Mouse (Mus musculus): Measurements from ENCODE around the gene Wwox. TPM values are rescaled to one million over a fixed set of nuclear protein-coding genes. Genes with fewer than 3 reads are reported as not detected.

The Wwox gene
- polyA plus RNA-seq, 1 experiment from 2014 or later = 10.2 TPM

DNA sequence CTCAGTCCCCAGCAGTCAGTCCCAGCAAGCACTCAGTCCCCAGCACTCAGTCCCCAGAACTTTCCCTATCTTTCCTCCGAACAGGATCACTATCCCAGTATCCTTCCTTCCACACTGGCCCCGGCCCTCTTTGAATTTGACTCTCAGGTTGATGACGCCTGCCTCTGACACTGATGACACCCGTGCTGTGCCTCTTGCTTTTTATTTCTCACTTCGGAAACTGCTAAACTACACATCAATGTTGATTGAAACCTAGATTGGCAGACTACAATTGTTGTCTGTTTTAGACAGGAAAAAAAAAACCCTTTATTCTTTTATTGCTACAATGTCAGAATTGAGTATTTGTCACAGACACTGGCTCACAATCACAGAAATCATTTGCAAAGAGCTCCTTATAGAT, 624.2 kb downstream of the Wwox start:
- no peaks in the 10 kb centered on the region for H3K9me3 ChIP-seq (replicated peaks)
- no peak for ATAC-seq
- H3K4me3 ChIP-seq = no peak overlapping the region
- WGBS = 87% methylated on average over 5 of the region's 5 CpGs
- no peaks in the 10 kb centered on the region for H3K4me1 ChIP-seq
- no peaks in the 10 kb centered on the region for H3K36me3 ChIP-seq (ENCODE audit: poor library complexity, severe bottlenecking)
- no peak overlapping the region for H3K27ac ChIP-seq
- no peak overlapping the region for H3K9ac ChIP-seq
- H3K27me3 ChIP-seq = no peaks in the 10 kb centered on the region
- H3K4me2 ChIP-seq = no peak overlapping the region

DNA sequence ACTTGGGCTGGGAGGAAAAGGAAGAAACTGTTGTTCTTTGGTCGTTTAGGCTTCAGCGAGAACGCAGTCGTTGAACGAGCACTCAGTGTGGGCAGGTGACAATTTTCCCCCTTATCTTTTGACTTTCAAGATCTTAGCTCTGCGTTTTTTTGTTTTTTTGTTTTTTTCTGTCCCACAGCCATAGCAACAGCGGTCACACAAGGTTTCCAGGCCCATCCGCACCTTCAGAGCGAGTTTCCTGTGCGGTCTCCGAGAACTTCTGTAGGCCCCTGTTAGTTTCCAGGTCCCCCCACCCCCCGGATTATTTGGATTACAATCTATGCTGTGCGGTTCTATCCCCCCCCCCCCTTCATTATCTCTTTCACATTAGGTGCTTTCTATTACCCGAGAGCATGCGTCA, 625.2 kb downstream of the Wwox start:
- Histone ChIP-seq H3K27me3 (no peaks in the 10 kb centered on the region), H3K36me3 (ENCODE audit: poor library complexity, severe bottlenecking) (no peaks in the 10 kb centered on the region), H3K9ac (no peak overlapping the region), H3K9me3 (replicated peaks) (no peaks in the 10 kb centered on the region), H3K4me3 (no peak overlapping the region), H3K27ac (no peak overlapping the region), H3K4me1 (no peaks in the 10 kb centered on the region), H3K4me2 (no peak overlapping the region)
- WGBS = 83% methylated on average over 15 of the region's 15 CpGs
- ATAC-seq = no peak

DNA sequence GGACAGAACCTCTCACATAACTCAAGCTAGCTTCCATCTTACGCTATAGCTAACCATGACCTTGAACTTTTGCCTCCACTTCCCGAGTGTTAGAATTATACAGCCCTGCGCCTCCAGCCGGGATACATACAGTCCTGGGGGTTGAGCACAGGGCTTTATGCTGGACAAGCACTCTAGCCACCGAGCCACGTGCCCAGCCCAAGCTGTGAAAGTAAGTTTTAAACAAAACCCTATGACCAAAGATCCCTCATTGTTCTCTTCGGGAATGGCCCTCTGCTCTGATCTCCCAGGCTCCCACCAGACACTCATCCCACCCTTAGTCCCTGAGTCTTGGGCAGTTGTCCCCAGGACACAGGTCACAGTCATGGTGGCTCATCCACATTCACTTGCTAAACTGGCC, 625.9 kb downstream of the Wwox start:
- Histone ChIP-seq H3K27me3 (no peaks in the 10 kb centered on the region), H3K4me2 (no peak overlapping the region), H3K4me3 (no peak overlapping the region), H3K36me3 (ENCODE audit: poor library complexity, severe bottlenecking) (no peaks in the 10 kb centered on the region), H3K27ac (no peak overlapping the region), H3K9ac (no peak overlapping the region), H3K9me3 (replicated peaks) (no peaks in the 10 kb centered on the region), H3K4me1 (no peaks in the 10 kb centered on the region)
- 52% methylated on average over 7 of the region's 7 CpGs for WGBS
- no peak for ATAC-seq

DNA sequence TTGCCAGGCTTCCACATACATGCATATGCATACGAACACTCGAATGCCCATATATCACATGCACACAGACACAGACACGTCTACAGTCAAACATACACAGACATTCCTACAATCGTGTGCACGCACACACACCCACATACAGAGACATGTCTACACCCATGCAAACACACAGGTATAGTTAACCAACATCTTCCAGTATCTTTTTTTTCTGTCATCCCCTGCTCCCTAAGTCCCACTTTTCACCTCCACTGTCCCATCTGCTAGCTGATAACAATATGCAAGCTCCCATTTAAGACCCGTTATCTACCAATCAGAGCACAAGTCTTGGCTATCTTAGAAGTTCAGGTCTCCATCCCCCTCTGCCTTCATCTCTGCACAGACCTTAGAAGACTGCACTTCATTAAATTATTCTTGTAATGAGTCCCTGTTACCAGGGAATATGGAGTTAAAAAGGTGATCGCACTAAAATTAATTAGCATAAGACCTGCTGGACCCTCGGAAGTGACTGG, 627.1 kb downstream of the Wwox start:
- no peaks in the 10 kb centered on the region for H3K4me1 ChIP-seq
- H3K9me3 ChIP-seq (replicated peaks) = no peaks in the 10 kb centered on the region
- ATAC-seq = no peak
- no peaks in the 10 kb centered on the region for H3K36me3 ChIP-seq (ENCODE audit: poor library complexity, severe bottlenecking)
- no peak overlapping the region for H3K4me2 ChIP-seq
- no peak overlapping the region for H3K4me3 ChIP-seq
- 93% methylated on average over 8 of the region's 8 CpGs for WGBS
- H3K9ac ChIP-seq = no peak overlapping the region
- no peaks in the 10 kb centered on the region for H3K27me3 ChIP-seq
- H3K27ac ChIP-seq = no peak overlapping the region

DNA sequence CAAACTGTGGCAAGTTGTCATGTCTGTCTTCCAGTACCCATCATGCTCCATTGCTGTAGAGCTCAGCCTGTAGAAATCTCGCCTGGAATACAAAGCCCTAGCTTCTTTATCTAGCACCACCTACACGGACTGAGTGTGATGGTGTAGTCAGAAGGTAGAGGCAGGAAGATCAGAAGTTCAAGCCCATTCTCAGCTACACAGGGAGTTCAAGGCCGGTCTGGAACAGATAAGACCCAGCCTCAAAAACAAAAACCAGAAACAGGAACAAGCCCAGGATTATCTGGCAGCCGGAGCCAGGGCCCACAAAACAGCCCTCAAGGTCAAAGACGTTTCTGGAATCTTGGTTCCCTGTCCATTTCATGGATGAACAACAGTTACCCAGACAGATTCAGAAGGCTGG, 629.3 kb downstream of the Wwox start:
- ATAC-seq = no peak
- no peak overlapping the region for H3K4me2 ChIP-seq
- H3K4me3 ChIP-seq = no peak overlapping the region
- H3K4me1 ChIP-seq = no peaks in the 10 kb centered on the region
- H3K36me3 ChIP-seq (ENCODE audit: poor library complexity, severe bottlenecking) = no peaks in the 10 kb centered on the region
- no peak overlapping the region for H3K27ac ChIP-seq
- no peaks in the 10 kb centered on the region for H3K27me3 ChIP-seq
- H3K9ac ChIP-seq = no peak overlapping the region
- WGBS = 81% methylated on average over 5 of the region's 5 CpGs
- H3K9me3 ChIP-seq (replicated peaks) = no peaks in the 10 kb centered on the region

DNA sequence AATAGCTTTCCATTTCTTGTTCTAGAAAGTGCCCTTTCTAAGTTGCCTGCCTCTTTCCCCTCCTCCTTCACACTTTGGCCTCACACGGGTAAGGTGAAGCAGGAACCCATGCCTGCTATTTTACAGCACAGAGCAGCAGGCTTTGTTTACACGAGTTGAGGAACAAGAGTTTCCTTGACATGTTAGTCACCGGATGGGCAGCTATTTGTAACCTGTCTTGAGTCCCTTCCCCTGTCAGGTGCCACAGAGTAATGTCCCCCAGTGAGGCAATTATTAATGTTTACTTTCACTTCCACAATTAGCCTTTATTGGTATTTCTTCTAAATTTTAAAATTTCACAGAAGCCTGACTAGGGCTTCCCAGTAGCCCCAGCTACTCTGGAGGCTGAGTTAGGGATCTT, 630.8 kb downstream of the Wwox start:
- no peaks in the 10 kb centered on the region for H3K36me3 ChIP-seq (ENCODE audit: poor library complexity, severe bottlenecking)
- no peak overlapping the region for H3K4me2 ChIP-seq
- H3K9ac ChIP-seq = no peak overlapping the region
- no peak for ATAC-seq
- 52% methylated on average over 3 of the region's 3 CpGs for WGBS
- H3K4me3 ChIP-seq = no peak overlapping the region
- H3K4me1 ChIP-seq = no peaks in the 10 kb centered on the region
- no peak overlapping the region for H3K27ac ChIP-seq
- H3K27me3 ChIP-seq = no peaks in the 10 kb centered on the region
- no peaks in the 10 kb centered on the region for H3K9me3 ChIP-seq (replicated peaks)

DNA sequence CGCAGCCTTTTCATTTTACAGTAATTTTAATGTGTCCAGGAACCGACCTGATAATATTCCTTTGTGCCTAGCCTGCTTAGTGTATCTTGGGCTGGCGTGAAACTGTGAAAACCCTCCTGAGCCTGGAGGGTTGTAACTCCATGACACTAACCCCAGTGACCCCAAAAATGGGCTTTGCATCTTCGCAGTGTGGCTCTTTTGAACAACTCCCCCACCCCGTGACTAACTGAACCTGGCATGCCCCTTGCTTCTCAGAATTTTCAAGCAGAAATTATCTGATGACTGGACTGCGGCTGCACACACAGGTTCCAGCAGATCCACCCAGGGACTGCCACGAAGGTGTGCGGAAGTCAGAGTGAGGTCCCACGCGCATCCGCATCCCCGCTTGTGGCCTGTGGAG, 631.8 kb downstream of the Wwox start:
- H3K27me3 ChIP-seq = no peaks in the 10 kb centered on the region
- H3K36me3 ChIP-seq (ENCODE audit: poor library complexity, severe bottlenecking) = no peaks in the 10 kb centered on the region
- no peak for ATAC-seq
- no peaks in the 10 kb centered on the region for H3K9me3 ChIP-seq (replicated peaks)
- 93% methylated on average over 12 of the region's 12 CpGs for WGBS
- no peak overlapping the region for H3K27ac ChIP-seq
- H3K4me1 ChIP-seq = no peaks in the 10 kb centered on the region
- no peak overlapping the region for H3K4me2 ChIP-seq
- no peak overlapping the region for H3K4me3 ChIP-seq
- H3K9ac ChIP-seq = no peak overlapping the region

DNA sequence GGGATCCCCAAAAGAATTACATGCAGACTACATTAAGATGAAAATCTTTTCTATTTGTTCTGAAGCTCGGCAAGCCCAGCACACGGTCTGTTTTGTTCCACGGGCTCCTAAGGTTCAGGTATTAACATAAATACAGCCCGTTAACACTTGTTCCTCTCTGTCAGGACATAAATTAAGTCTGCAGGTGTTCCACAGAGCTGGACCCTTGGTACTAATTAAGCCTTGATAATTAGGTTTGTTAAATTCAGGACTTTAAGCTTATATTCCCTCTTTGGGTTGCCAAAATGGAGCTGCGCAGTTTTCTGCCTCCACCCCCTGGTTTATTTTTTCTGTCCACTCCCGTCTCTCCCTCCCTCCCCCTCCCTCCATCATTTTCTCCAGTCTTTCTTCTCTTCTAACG, 638.8 kb downstream of the Wwox start:
- Histone ChIP-seq H3K9me3 (replicated peaks) (peaks cover 5% of the 10 kb centered on the region; the same call in 1 of the 2 replicates), H3K4me3 (no peak overlapping the region), H3K27ac (no peak overlapping the region), H3K9ac (no peak overlapping the region), H3K36me3 (ENCODE audit: poor library complexity, severe bottlenecking) (no peaks in the 10 kb centered on the region), H3K27me3 (no peaks in the 10 kb centered on the region), H3K4me1 (peaks cover 8% of the 10 kb centered on the region; the same call in 1 of the 2 replicates), H3K4me2 (no peak overlapping the region)
- no peak for ATAC-seq
- 19% methylated on average over 7 of the region's 7 CpGs for WGBS

DNA sequence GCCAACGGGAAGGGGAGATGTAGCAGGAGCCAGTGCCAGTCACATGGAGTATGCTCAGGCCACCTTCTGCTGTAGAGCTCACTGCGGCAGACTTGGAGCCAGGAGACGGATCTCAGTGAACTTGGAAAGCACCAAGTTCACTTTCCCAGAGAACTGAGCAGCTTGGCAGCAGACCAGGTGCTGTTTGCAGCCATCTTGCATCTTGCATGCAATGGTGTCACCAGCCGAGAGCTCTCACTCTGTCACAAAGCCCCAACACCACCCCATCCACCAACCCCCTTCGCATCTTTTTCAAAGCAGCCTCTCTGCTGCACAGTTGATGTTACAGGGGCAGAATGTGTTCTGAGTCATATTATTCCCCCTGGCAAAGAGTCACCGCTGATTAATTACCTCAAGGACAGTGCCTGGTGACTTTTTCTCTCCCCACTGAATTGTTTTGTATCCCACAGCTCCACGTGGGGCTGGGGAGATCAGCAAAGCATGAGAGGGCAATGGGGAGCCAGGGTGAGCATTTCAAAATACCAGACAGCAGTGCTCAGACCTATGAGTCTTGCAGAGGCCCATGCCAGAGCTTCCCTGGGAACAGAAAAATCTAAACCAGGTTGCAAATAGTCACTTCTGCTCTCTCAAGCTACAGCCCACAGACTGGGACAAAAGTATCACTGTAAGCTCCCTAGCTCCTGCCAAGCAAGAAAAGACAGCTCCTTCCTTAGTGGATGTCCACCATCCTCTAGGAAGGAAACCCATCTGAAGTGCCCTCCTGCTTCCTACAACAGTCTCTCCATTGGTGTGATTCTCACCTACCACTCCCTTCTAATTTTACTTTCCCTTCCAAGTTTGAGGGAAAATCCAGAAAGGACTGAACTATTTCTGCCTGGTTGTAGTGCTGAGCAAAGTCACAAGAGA, 642.1 kb downstream of the Wwox start:
- H3K9ac ChIP-seq = no peak overlapping the region
- H3K27me3 ChIP-seq = no peaks in the 10 kb centered on the region
- no peak for ATAC-seq
- no peaks in the 10 kb centered on the region for H3K36me3 ChIP-seq (ENCODE audit: poor library complexity, severe bottlenecking)
- H3K27ac ChIP-seq = no peak overlapping the region
- no peak overlapping the region for H3K4me2 ChIP-seq
- H3K4me1 ChIP-seq = peaks cover 8% of the 10 kb centered on the region; the same call in 1 of the 2 replicates
- 66% methylated on average over 7 of the region's 7 CpGs for WGBS
- no peak overlapping the region for H3K4me3 ChIP-seq
- H3K9me3 ChIP-seq (replicated peaks) = peaks cover 5% of the 10 kb centered on the region; the same call in 1 of the 2 replicates

DNA sequence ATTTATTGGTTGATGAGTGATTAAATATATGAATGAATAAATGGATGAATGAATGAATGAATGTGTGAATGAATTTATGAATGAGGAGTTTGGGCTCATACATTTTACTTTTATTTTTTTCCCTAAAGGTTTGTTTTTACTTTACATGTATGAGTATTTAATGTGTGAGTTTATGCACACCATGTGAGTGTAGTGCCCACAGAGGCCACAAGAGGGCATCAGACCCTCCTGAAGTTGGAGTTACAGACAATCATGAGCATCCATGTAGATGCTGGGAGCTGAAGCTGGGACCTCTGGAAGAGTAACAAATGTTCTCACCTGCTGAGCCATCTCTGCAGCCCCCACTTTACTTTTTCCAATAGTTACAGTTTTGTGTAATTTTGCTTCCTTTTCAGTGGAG, 648.7 kb downstream of the Wwox start:
- no peak for ATAC-seq
- Histone ChIP-seq H3K4me2 (no peak overlapping the region), H3K4me1 (peaks cover 8% of the 10 kb centered on the region)

DNA sequence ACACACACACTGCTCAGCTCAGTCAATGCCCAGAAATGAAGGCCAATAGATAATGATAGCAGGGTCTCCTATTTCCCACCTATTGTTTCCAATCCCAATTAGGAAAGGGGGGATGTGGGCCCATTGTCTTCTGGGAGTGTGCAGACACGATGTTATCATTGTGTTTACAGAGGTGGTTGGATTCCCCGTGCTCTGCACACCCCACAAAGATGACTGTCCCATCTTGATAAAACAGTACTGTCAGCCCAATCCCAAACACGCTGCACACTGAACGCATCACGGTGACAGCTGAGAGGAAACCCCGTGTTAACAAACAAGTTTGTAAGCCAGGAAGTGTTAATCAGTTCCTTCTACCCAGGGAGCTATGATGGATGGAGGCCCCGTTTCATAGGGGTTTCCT, 650.3 kb downstream of the Wwox start:
- Histone ChIP-seq H3K27ac (no peak overlapping the region), H3K27me3 (no peaks in the 10 kb centered on the region; the same call in 1 of the 2 replicates), H3K4me1 (peaks cover 8% of the 10 kb centered on the region), H3K9ac (no peak overlapping the region), H3K4me3 (no peak overlapping the region), H3K36me3 (ENCODE audit: poor library complexity, severe bottlenecking) (no peaks in the 10 kb centered on the region), H3K9me3 (replicated peaks) (no peaks in the 10 kb centered on the region), H3K4me2 (no peak overlapping the region)
- ATAC-seq = no peak
- WGBS = 67% methylated on average over 7 of the region's 7 CpGs

More for the DNA sequence above, 648.7 kb downstream of the Wwox start:
- Histone ChIP-seq H3K9ac (no peak overlapping the region), H3K36me3 (ENCODE audit: poor library complexity, severe bottlenecking) (no peaks in the 10 kb centered on the region), H3K9me3 (replicated peaks) (no peaks in the 10 kb centered on the region), H3K27me3 (no peaks in the 10 kb centered on the region; the same call in 1 of the 2 replicates), H3K4me3 (no peak overlapping the region), H3K27ac (no peak overlapping the region)

DNA sequence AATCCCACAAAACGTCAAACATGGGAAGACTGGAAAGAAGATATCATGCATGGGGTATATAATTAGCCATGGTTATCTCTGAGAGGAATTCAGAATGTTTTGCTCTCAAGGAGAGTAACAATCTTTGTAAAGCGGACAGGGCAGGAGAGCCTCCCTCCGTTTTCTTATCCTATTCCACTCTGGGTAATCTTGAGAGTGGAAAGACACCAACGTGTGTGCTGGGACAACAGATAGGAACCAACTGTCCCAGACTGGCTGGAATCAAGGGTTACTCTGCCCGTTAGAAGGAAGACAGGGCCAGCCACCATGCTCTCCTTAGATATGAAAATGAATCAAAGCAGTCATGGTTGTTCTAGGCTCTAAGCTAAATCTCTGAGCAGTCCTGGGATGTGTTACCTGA, 650.7 kb downstream of the Wwox start:
- no peak overlapping the region for H3K27ac ChIP-seq
- H3K9ac ChIP-seq = no peak overlapping the region
- WGBS = 81% methylated on average over 5 of the region's 5 CpGs
- no peak overlapping the region for H3K4me3 ChIP-seq
- H3K4me2 ChIP-seq = no peak overlapping the region
- no peak for ATAC-seq
- H3K4me1 ChIP-seq = peaks cover 8% of the 10 kb centered on the region
- no peaks in the 10 kb centered on the region for H3K36me3 ChIP-seq (ENCODE audit: poor library complexity, severe bottlenecking)
- H3K9me3 ChIP-seq (replicated peaks) = no peaks in the 10 kb centered on the region
- H3K27me3 ChIP-seq = no peaks in the 10 kb centered on the region; the same call in 1 of the 2 replicates

All from forebrain, embryonic 13.5 days (tissue).